Mouse (Mus musculus): ENCODE measurements around the gene Nostrin.

The Nostrin gene

DNA sequence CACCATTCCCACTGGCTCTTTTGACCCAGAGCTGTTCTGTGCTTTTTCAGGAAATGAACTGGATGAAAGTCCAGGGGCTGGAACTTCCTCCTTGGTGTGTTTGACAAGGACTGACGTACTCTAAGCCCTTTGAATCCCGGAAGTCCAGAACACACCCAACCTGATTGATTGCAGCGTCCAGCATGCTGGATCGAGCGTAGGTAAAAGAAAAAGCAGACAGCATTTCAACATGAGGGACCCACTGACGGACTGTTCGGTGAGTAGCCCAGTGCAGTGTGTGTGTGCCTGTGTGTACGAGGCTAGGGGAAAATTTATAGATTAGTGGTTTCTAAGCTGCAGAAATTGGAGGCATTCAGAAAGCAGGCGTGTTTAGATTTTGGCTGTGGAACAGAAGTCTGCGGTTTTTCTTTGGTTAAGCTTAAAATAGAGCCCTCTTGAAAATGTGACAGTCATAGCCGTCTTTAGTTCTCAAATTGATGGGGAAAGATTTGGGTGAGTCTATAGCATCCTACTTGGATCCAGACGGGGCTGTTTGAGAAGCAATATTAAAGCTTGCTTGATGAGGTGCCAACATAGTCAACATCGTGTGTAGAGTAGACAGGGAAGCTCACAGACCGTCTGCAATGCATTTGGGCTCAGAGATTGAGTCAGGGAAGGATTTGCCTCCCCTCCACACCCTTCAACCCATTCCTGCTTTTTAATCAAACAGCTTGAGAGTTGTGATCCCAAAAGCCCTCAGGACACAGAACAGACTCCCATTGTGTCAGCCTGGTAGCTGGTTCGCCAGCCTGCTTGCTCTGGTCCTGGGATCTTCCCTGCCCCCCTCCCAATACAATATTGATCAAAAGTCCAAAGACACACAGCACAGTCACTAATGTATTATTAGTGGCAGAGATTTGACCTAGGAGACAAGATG lies at the start of gene Nostrin:
Nostrin (plus strand) TSS at position 140 of the 916 bp plus-strand sequence.
- no peak for DNase-seq (ENCODE audit: low read depth)

GRCm38 (mm10) chr2:69086505-69087260 lies 48.9 kb upstream of the Nostrin start:
- DNase-seq (ENCODE audit: low read depth): no peak

- no peak for DNase-seq (ENCODE audit: low read depth)
These were observed 39.8 kb upstream of the Nostrin start for GRCm38 (mm10) chr2:69095836-69096235.

DNA sequence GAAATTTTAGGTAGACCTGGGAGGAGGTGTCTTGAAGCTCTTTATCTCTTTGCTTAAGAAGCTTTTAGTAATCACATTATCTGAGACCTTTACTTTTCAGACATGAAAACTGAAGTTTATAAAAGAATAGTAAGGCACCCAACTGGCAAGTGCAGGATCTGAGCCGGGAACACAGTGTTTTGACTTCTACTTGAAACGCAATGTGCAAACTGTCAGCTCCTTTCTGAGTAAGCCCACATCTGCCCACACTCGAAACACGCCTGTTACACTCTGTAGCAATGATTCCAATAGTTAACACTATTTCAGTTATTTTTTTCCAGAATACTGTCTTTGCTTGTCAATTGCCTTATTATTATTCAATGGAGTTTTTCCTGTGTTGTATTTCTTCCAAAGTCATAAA lies 38.8 kb upstream of the Nostrin start:
- DNase-seq (ENCODE audit: low read depth): no peak

GRCm38 (mm10) chr2:69097526-69097925 lies 38.1 kb upstream of the Nostrin start:
- DNase-seq (ENCODE audit: low read depth): no peak

DNA sequence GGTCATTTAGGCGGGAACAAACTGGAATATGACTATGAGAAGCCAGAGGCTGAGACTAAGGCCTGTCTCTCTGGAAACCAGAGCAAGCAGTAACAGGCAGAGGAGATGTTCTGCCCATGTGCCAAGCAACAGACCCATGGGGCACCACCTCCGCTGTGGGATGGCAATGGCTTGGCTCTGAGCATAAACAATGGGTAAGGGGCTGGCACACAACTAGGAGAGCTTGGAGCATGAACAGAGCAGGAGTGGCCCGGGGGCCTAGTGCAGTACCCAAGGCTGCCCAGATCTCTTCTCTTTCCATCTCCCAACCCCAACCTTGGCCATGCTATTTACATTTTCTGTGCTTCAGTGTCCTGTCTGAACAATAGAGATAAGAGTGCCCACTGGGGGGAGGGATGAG lies 36.9 kb upstream of the Nostrin start:
- no peak for DNase-seq (ENCODE audit: low read depth)

DNA sequence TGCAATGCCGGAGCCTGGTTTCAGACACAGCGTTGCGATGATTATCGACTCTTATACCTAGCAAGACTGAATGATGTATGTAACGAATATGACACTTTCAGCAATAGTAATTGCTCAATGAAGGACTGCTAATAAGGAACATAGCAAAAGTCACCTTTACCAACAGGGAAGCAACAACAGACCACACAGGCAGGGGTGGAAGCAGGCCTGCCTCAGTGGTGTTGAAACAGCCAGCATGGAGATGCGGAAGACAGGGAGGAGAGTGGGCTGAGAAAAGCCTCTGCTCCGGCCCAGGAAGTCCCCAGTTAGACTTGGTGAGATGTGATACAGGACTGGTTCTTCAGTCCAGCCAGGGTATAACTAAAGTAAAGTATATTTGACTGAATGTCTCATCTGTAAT lies 36.5 kb upstream of the Nostrin start:
- no peak for DNase-seq (ENCODE audit: low read depth)

- peak; percentile 68 for DNase-seq (ENCODE audit: low read depth)
These were observed 34.9 kb upstream of the Nostrin start for GRCm38 (mm10) chr2:69100706-69101105.

GRCm38 (mm10) chr2:69103526-69103925 lies 32.1 kb upstream of the Nostrin start:
- DNase-seq (ENCODE audit: low read depth): no peak

DNA sequence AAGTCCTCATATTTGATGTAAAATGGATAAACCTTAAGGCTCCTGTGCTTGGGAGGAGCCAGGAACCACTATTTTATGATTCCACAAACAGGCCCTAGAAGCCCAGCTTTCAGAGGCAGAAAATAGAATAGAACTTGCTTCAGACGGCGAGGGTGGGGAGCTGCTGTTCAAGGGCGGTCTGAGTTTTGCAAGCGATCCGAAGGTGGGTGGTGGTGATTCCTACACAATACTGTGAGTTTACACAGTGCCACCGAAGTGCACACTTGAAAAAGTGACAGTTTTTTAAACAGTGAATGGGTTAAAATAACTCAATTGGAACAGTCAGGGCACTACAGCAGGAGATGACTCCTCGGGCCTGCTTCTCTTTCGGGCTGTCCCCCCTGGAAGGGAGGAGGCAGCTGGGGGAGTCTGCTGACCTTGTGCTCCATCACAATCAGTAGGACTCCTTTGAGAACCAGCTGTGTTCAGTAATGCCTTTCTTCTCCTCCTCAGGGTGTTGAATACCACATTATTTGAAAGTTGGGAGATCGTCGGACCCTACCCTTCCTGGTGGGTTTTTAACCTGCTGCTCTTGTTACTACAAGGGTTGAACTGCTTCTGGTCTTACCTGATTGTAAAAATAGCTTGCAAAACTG lies 31.0 kb upstream of the Nostrin start:
- DNase-seq (ENCODE audit: low read depth): no peak

DNA sequence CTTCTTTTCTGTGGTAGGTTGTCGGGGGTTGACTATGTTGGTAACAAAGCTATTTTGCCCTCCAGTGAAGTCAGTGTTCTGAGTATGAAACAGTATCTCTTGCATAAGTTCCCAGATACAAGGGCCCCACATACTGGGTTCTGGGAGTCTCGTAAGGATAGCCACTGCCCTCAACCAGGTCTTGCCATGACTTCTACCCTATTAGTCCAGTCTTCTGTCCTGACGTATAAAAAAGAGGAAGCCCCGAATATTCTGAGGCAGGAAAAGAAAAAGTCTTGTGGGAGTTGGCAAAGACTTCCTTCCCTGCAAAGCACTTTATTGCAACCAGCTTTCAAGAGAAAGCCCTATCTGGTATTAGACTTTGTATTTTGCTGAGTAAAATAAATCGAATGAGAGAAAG lies 26.4 kb upstream of the Nostrin start:
- peak; percentile 56 for DNase-seq (ENCODE audit: low read depth)

DNA sequence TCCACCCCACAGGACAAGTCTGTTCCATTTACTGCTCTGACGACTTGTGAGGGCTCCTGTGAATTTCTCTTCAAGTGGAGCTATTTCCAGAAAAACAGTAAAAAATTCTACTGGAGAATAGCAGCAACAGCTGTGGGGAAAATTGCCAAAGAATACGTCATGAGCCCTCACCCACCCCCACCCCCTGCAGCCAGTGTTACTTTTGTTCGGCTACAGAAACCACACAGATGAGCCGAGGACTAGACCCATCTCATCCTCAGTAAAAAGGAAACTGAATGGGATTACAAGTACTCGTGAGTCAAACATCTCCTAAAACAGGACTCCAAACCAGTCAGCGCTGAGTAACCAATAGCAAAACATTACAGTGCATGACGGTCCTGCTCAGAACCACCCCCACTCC lies 25.9 kb upstream of the Nostrin start:
- no peak for DNase-seq (ENCODE audit: low read depth)

GRCm38 (mm10) chr2:69112609-69113008 lies 23.0 kb upstream of the Nostrin start:
- DNase-seq (ENCODE audit: low read depth): no peak

DNA sequence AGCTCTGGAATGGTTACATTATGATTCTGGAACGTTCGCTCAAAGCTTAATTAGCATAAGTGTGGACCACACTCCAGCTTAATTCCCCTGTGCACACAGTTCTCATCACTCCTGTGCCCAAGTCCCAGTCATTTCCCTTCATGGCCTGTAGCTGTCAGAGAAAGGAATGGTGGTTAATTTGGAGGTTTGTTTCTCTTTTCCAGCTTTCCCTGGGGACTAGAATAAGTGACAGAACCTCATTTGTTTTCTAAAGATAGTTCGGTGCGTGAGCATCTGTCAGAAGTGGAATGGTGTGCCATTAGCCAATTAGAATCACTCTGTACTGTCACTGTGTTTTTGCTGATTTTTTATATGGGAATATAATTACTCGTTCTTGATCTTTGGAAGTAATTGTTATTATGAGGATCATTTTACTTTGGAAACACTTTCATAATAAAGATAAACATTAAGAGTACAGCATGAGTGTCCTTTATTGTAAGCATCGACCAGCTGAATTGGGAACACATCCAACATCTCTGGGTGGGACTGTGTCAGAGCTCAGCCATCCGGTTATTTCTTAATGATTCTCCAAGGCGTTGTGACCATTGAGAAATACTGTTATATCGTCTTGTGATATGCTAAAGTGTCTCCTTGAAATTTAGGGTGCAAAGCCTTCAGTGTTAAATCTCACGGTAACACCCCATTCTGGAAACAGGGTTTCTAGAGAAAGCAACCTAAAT lies 21.6 kb upstream of the Nostrin start:
- DNase-seq (ENCODE audit: low read depth): no peak

DNA sequence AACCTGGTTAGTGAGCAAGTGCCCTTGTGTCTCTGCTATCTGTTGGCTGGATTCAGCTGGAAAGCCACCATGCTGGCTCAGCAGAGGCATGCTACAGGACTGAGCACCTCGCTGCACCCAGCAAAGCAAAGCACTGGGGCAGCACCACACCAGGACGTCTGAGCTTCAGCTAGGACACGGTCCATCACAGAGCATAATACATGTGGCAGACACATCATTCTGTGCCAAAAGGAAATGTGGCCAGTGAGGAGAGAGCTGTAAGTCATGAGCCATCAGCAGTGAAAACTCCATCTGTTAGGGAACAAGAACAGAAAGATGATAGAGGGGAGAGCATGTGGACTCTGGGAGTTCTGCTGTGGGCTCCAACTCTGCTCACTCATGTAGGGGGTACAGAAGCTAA lies 19.7 kb upstream of the Nostrin start:
- no peak for DNase-seq (ENCODE audit: low read depth)

- no peak for DNase-seq (ENCODE audit: low read depth)
These were observed 18.8 kb upstream of the Nostrin start for GRCm38 (mm10) chr2:69116767-69117166.

DNA sequence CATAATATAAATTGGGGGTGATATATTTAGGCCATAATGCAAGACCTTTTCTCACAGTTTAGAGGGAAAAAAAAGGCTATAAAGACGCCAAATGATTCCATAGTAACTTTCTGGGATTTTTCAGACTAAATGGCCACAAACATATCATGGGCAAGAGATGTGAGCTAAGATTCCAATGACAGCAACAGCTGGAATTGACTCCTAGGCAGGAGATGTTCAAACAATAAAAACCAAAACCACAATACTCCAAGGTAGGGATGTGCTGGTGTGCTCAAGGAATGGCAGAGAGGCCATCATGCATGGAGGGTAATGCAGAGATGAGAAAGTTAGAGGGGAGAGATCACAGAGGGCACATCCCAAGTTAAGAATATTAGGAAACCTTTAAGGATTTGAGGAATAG lies 16.6 kb upstream of the Nostrin start:
- DNase-seq (ENCODE audit: low read depth): no peak

DNA sequence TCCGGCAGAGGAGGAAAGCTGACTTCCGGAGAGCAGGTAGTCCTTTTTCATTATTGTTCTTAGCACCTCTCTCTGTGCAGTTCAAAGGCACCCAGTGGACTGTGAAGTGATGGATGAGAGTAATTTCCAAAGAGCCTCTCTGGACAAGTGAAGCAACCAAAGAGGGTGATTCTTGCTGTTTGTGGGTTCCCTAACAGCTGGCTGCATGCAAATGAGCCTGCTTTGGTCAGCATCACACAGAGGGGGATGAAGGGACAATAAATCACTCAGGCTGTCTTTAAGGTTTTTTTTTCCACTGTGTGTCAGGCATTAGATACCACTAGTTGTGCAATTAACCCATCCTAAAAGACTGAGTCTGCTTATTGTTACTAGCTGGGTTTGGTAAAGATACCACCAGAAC lies 15.9 kb upstream of the Nostrin start:
- DNase-seq (ENCODE audit: low read depth): no peak

GRCm38 (mm10) chr2:69121681-69122080 lies 13.9 kb upstream of the Nostrin start:
- DNase-seq (ENCODE audit: low read depth): peak; percentile 17

DNA sequence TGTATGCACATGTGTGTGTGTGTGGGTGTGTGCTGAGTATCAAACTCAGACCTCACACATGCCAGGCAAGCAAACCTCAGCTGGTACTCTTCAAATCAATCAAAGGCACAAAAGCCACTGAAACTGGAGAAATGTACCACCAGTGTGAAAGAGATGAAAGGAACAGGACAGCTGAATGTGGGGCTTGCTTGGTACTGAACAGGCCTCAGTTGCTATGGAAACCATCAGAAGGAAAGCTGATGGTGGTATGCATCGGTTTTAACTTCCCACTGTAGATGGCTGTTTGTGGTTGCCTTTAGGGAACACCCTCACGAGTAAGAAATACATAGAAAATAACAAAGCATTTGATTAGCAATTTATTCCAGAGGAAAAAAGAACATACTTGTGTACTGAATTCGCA lies 10.2 kb upstream of the Nostrin start:
- no peak for DNase-seq (ENCODE audit: low read depth)

- DNase-seq (ENCODE audit: low read depth): no peak
These were observed 7.3 kb upstream of the Nostrin start for GRCm38 (mm10) chr2:69128321-69128720.

DNA sequence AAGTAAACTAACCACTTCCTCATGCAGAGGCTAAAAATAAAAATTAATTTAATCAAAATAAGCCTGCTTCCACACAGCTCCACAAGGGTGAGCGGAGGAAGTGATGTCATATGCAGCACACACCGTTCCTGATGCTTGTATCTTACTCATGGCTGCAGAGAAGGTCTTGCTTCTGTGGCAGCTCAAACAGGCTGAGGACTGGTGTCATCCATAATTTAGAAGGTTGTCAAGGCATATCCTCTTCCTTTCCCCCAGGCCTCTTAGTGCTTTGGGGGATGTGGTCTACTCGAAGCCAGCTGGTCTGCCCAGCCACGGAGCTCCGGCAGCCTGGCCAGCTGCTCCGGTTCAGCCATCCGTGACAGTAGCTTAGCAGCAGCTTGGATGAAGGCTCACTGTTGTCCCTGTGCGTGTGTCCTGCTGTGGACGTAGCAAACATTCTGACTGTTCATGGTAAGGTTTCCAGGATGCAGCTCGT lies 6.6 kb upstream of the Nostrin start:
- peak; percentile 52 for DNase-seq (ENCODE audit: low read depth)
